Mouse (Mus musculus): ENCODE data around the gene Myo1c.
"Not testable (repeated sequence)": the region's sequence is repeated elsewhere in the genome, so short reads cannot be mapped to it uniquely, and the experiment has no call there.

Gene Myo1c

GRCm38 (mm10) chr11:75669176-75669852, 19.0 kb downstream of the Myo1c start:
- no peak for DNase-seq (ENCODE audit: low spot score)

- no peak for DNase-seq (ENCODE audit: low spot score)
These were observed 19.5 kb downstream of the Myo1c start for GRCm38 (mm10) chr11:75669853-75670200.

DNA sequence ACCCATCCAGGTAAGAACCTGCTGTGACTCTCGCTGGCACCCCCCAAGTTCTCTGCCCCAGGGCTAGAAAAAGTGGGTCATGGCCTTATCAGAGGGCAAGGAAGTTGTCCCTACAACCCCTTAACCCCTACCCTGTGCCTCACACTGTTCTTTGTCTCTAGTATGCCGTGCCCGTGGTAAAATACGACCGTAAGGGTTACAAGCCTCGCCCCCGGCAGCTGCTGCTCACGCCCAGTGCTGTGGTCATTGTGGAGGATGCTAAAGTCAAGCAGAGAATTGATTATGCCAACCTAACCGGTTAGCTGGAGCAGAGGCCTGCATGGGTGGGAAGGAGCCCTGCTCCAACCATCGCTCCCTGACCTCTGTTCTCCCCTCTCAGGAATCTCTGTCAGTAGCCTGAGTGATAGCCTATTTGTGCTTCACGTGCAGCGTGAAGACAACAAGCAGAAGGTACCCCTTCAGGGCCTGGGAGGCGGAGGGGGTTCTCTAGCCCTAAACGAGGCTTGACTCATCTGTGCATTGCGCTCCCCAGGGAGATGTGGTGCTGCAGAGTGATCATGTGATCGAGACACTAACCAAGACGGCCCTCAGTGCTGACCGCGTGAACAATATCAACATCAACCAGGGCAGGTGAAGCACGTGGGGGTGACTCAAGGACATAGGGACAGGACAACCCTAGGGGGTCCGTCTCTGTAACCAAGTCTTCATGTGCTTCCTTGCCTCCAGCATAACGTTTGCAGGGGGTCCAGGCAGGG, 21.3 kb downstream of the Myo1c start:
- no peak for DNase-seq (ENCODE audit: low spot score)

DNA sequence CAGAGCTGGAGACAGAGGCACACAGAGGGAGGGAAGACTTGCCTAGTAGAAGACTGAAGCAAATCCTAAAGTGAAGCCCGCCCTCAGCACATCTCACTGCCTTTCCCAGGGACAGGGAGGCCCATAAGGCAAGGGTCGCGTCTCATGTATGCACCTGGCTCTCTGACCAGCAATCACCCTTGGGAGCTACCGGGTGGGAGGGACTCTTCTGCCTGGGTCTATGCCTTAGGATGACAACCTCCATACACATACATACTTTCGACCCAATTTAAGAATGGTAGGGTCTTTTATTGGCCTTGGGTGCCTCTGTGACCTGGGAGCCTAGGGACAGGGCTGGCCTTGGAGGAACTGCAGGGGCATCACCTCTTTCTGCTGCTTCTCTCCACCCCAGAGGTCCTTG, 23.1 kb downstream of the Myo1c start:
- DNase-seq (ENCODE audit: low spot score), result no peak

GRCm38 (mm10) chr11:75674875-75675274, 24.6 kb downstream of the Myo1c start:
- no peak for DNase-seq (ENCODE audit: low spot score)

DNA sequence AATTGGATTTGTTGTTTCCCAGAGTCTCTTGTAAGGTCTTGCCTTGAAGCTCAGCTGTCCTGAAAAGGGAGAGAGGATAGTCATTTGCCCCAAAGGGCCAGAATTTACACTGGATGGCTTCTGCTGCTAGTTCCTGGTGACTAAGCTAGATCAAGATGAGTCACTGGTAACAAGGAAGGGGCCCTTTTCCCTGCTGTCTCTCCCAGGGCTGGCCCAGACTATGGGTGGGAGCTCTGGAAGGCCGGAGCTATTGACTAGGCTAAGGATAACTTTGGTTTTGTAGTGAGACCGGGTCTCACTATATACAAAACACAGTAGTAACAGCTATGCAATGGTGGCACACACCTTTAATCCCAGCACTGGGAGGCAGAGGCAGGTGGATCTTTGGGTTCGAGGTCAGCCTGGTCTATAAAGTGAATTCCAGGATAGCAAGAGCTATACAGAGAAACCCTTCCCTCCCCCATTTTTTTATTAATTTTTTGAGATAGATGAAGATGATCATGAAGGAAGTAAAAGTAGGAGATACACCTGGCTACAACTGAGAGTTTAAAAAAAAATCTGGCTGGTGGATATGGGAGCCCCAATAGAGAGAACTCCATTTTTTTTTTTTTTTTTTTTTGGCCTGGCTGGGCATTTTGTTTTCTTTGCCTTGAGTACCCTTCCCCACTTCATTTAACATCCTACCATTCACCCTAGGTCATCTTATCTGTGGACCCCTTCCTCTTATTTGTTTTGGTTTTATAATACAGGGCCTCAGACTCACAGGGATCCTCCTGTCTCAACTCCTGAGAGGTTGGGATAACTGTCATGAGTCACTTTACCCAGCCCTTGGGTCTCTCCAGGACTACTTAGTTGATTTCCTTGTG, 27.8 kb downstream of the Myo1c start:
- DNase-seq (ENCODE audit: low spot score), result no peak

GRCm38 (mm10) chr11:75678747-75679438, 28.6 kb downstream of the Myo1c start, which contains the start of gene Crk:
TSS of gene Crk (plus strand) at chr11:75679259.
- peak; percentile 100 for DNase-seq (ENCODE audit: low spot score)

DNA sequence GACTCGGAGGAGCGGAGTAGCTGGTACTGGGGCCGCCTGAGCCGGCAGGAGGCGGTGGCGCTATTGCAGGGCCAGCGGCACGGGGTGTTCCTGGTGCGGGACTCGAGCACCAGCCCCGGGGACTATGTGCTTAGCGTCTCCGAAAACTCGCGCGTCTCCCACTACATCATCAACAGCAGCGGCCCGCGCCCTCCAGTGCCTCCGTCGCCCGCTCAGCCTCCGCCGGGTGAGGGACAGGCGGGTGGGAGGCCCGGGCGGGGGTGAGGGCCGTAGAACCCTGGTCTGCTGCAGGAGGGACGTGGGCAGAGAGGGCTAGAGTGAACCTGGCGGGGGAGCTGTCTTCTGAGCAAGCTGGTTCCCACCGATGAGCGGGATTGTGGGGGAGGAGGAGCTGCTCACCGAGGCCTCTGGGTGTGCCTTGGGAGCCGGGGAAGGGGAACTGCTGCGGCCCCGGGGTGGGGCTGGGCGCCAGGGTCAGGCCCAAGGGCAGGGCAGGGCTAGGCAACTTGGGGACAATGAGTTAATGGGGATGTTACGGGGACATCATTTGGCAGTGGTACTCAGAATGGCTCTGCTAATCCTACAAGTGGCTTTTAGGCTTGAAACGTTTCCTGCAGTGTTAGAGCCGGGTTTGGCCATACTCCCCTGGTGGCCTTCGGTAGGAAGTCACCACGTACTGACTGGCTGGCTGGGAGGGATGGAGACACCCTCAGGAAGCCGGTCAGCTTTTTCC, 29.3 kb downstream of the Myo1c start:
- DNase-seq (ENCODE audit: low spot score), result peak; percentile 49

DNA sequence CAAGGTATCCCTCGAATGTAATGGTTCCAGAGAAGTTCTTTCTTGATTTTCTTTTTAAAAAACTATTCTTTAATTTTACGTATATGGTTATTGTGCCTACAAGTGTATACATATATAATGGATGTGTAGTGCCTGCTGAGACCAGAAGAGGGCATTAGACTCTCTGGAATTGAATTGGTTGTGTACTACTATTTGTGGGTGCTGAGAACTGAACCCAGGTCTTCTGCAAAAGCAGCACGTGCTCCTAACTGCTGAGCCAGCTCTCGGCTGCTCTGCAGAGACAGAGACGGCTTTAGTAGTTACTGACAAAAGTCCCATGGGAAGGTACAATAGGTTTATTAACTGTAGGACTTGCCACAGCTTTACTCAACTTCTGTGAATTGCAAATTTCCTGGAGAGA, 34.2 kb downstream of the Myo1c start:
- no peak for DNase-seq (ENCODE audit: low spot score)

GRCm38 (mm10) chr11:75684956-75685355, 34.7 kb downstream of the Myo1c start:
- no peak for DNase-seq (ENCODE audit: low spot score)

DNA sequence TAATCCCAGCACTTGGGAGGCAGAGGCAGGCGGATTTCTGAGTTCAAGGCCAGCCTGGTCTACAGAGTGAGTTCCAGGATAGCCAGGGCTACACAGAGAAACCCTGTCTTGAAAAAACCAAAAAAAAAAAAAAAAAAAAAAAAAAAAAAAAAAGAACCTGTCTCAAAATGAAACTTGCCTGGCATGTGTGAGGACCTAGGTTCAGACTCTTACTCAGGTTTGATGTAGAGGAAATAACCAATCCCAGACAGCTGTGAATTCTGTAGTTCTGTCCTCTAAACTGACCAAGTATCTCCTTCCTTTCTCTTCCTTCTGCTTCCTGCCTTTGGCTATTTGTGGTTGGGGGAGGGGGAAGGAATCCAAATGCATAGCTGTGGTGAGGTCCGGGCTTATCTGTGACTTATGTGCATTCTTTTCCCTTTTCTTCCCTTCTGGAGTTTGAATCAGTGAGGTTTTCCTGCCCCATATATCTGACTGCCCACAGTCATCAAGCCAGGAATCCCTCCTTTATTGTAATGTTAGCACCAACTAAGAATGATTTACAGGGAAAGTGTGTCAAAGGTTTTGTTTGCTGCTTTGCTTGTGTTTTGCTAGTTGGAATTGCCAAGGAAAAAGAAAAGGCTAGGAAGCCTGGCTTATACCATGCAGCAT, 37.2 kb downstream of the Myo1c start:
- DNase-seq (ENCODE audit: low spot score), result no peak

- no peak for DNase-seq (ENCODE audit: low spot score)
These were observed 37.8 kb downstream of the Myo1c start for GRCm38 (mm10) chr11:75688132-75688531.

DNA sequence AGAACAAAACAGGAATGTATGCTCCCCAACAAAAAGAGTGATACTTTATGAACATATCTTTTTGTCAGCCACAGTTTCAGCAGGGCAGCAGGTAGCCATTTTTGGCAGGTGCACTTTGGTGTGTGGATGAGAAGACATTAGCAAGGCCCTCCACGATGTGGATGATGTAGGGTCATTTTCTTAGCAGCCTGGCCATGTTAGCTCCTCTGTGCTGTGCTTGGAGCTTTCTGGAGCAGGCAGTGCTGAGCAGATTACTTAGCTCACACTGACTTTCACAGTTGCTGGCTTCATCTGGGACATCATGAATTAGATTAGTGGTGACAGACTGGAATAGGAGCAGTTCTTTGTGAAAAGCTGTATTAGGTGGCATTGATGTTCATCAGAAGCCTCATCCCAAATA, 39.7 kb downstream of the Myo1c start:
- DNase-seq (ENCODE audit: low spot score), result no peak

DNA sequence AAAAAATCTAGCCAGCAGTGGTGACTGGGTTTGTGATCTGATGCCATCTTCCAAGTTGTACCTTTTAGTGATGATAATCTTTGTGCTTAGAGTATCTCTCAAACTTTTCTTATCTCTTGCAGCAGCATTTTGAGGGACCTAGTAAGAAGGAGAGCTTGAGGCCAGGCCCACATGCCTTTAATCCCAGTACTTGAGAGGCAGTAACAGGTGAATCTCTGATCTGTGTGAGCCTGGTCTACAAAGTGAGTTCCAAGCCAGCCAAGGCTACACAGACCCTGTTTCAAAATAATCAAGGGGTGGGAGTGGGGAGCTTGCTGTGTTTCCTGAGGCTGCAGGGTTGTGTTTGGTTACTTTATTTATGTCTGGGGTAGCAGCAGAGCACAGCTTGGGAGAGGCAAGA, 40.7 kb downstream of the Myo1c start:
- DNase-seq (ENCODE audit: low spot score), result no peak

DNA sequence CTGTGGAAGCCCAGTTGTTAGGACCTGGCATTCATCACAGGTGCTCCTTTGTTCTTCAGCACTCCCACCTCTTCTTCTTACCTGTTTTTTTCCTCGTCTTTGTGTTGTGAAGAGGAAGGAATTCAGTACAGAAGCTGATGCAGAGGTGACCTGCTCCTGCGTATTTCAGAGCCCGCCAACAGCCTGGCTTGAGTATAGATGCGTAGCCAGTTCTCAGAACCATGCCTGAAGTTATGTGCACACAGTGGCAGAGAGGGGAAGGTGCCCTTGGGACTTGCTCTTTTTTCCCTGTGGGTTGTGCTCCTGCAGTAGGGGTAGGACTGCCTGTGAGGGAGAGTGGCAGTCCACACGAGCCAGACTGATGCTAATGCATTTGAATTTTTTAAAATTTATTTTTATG, 43.3 kb downstream of the Myo1c start:
- DNase-seq (ENCODE audit: low spot score), result no peak

GRCm38 (mm10) chr11:75697464-75697863, 47.2 kb downstream of the Myo1c start:
- DNase-seq (ENCODE audit: low spot score), result not testable (repeated sequence)

- DNase-seq (ENCODE audit: low spot score), result no peak
These were observed 50.3 kb downstream of the Myo1c start for GRCm38 (mm10) chr11:75700557-75700956.

- no peak for DNase-seq (ENCODE audit: low spot score)
These were observed 52.5 kb downstream of the Myo1c start for GRCm38 (mm10) chr11:75702761-75703160.

DNA sequence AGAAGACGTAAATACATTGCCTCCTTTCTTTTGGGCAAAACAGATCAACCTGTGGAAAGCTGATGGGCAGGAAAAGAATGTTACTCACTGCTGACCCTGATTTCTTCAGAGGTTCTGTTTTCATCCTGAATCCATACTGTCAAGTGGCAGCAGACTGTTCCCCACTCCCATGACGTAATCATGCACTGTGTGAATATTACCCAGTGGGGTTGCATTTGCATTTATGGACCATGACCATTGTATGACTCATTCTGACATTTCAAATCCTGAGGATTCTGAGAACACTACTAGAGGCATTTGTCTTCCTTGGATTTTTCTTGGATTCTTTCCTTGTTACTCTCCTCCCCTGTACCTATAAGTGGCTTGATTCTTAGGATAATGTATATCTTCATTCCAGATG, 53.4 kb downstream of the Myo1c start:
- DNase-seq (ENCODE audit: low spot score), result no peak

GRCm38 (mm10) chr11:75713949-75714348, 63.6 kb downstream of the Myo1c start:
- DNase-seq (ENCODE audit: low spot score), result peak; percentile 49

- DNase-seq (ENCODE audit: low spot score), result no peak
These were observed 65.3 kb downstream of the Myo1c start for GRCm38 (mm10) chr11:75715556-75715955.
